8 mouse cellular contexts compared by ENCODE assay signal in genomic region chr12:21204701-21205312, GRCm38 (mm10).
DNase-seq lines count a peak whose midpoint lies in the region; ATAC-seq lines count a peak whose summit lies in the region.

No protein-coding gene starts in this region.

- no peak overlapping the region for H3K27ac ChIP-seq in neural tube, embryonic 11.5 days (ENCODE audit: low read depth, low read length)
- H3K27ac ChIP-seq in heart, embryonic 13.5 days (replicated peaks), result peak overlapping the region; percentile 78
- H3K27ac ChIP-seq in kidney, embryonic 16.5 days (ENCODE audit: low read length), result peak overlapping the region; percentile 58
- H3K27ac ChIP-seq in midbrain, embryonic 15.5 days, result no peak overlapping the region

- H3K4me3 ChIP-seq in neural tube, embryonic 11.5 days (ENCODE audit: low read depth, low read length), result no peak overlapping the region
- no peak overlapping the region for H3K4me3 ChIP-seq in heart, embryonic 13.5 days
- H3K4me3 ChIP-seq in kidney, embryonic 16.5 days (ENCODE audit: low read length), result no peak overlapping the region
- no peak overlapping the region for H3K4me3 ChIP-seq in midbrain, embryonic 15.5 days

- H3K27me3 ChIP-seq in neural tube, embryonic 11.5 days (ENCODE audit: control insufficient read depth, insufficient read depth, low read length), result no peaks in the 10 kb centered on the region
- no peaks in the 10 kb centered on the region for H3K27me3 ChIP-seq in heart, embryonic 13.5 days (replicated peaks)
- H3K27me3 ChIP-seq in kidney, embryonic 16.5 days (ENCODE audit: insufficient read depth, low read length), result no peaks in the 10 kb centered on the region
- H3K27me3 ChIP-seq in midbrain, embryonic 15.5 days (replicated peaks), result no peaks in the 10 kb centered on the region

- no peak overlapping the region for H3K9ac ChIP-seq in neural tube, embryonic 11.5 days (ENCODE audit: low read length)
- H3K9ac ChIP-seq in heart, embryonic 13.5 days, result 0 out of 2 replicates have a peak overlapping the region, but pooled peaks have one; percentile 9
- no peak overlapping the region for H3K9ac ChIP-seq in kidney, embryonic 16.5 days (replicated peaks; ENCODE audit: low read length)
- H3K9ac ChIP-seq in midbrain, embryonic 15.5 days, result no peak overlapping the region

- no peak for ATAC-seq in neural tube, embryonic 11.5 days (ENCODE audit: insufficient read depth, low FRiP score, low TSS enrichment)
- peak; percentile 17; the same call in 1 of the 2 replicates for ATAC-seq in heart, embryonic 13.5 days (ENCODE audit: extremely low read depth, insufficient number of reproducible peaks, low FRiP score, low TSS enrichment)
- peak; percentile 62; the same call in 1 of the 2 replicates for ATAC-seq in kidney, embryonic 16.5 days (ENCODE audit: low FRiP score, low TSS enrichment)
- ATAC-seq in midbrain, embryonic 15.5 days (replicated peaks), result peak; percentile 55; the same call in 1 of the 2 replicates

- no peak overlapping the region for H3K4me2 ChIP-seq in neural tube, embryonic 11.5 days (ENCODE audit: low read depth)
- no peak overlapping the region for H3K4me2 ChIP-seq in heart, embryonic 13.5 days
- H3K4me2 ChIP-seq in kidney, embryonic 16.5 days (replicated peaks; ENCODE audit: low read depth, low read length), result no peak overlapping the region
- no peak overlapping the region for H3K4me2 ChIP-seq in midbrain, embryonic 15.5 days

- no peaks in the 10 kb centered on the region; the same call in none of the 2 replicates for H3K36me3 ChIP-seq in neural tube, embryonic 11.5 days (ENCODE audit: control insufficient read depth, insufficient read depth, low read length)
- H3K36me3 ChIP-seq in heart, embryonic 13.5 days, result peaks cover 48% of the 10 kb centered on the region
- peaks cover 6% of the 10 kb centered on the region for H3K36me3 ChIP-seq in kidney, embryonic 16.5 days (ENCODE audit: insufficient read depth, low read length)
- H3K36me3 ChIP-seq in midbrain, embryonic 15.5 days (replicated peaks), result peaks cover 8% of the 10 kb centered on the region; the same call in 1 of the 2 replicates

- peak; percentile 21 for DNase-seq in neural tube, embryonic 11.5 days (ENCODE audit: low spot score)
- DNase-seq in neural tube, embryonic 10.5 days (ENCODE audit: extremely low spot score, low spot score), result no peak
- DNase-seq in embryo, embryonic 11 days, result peak; percentile 18
- DNase-seq in left cerebral cortex, adult 11 months (ENCODE audit: low spot score), result no peak
- no peak for DNase-seq in cerebellum, adult 11 months

- WGBS in neural tube, embryonic 11.5 days, result 59% methylated on average over 11 of the region's 11 CpGs
- 21% methylated on average over 11 of the region's 11 CpGs for WGBS in heart, embryonic 13.5 days
- WGBS in kidney, embryonic 16.5 days, result 37% methylated on average over 11 of the region's 11 CpGs
- WGBS in midbrain, embryonic 15.5 days, result 25% methylated on average over 11 of the region's 11 CpGs

- no peaks in the 10 kb centered on the region for H3K9me3 ChIP-seq in neural tube, embryonic 11.5 days (ENCODE audit: control insufficient read depth, low read length)
- H3K9me3 ChIP-seq in heart, embryonic 13.5 days, result no peaks in the 10 kb centered on the region
- no peaks in the 10 kb centered on the region for H3K9me3 ChIP-seq in kidney, embryonic 16.5 days (ENCODE audit: low read length)
- H3K9me3 ChIP-seq in midbrain, embryonic 15.5 days, result no peaks in the 10 kb centered on the region

- H3K4me1 ChIP-seq in neural tube, embryonic 11.5 days (ENCODE audit: control insufficient read depth, insufficient read depth, low read length), result no peaks in the 10 kb centered on the region; the same call in 1 of the 2 replicates
- H3K4me1 ChIP-seq in heart, embryonic 13.5 days, result peaks cover 58% of the 10 kb centered on the region
- peaks cover 35% of the 10 kb centered on the region for H3K4me1 ChIP-seq in kidney, embryonic 16.5 days (ENCODE audit: insufficient read depth, low read length)
- peaks cover 22% of the 10 kb centered on the region for H3K4me1 ChIP-seq in midbrain, embryonic 15.5 days

Comparison
In these comparisons a context has a peak if more than half of its experiments do, and no peak if none do; other contexts are left out.
1. DNase-seq: peak in neural tube, embryonic 11.5 days (single experiment) and embryo, embryonic 11 days (single experiment); none in neural tube, embryonic 10.5 days (single experiment), left cerebral cortex, adult 11 months (single experiment) and cerebellum, adult 11 months (single experiment).
2. H3K27ac ChIP-seq: peak in heart, embryonic 13.5 days (single experiment) and kidney, embryonic 16.5 days (single experiment); none in neural tube, embryonic 11.5 days (single experiment) and midbrain, embryonic 15.5 days (single experiment).